Mouse (Mus musculus) heart, embryonic 10.5 days (tissue): ENCODE data around the gene Nelfb. TPM values are rescaled to one million over a fixed set of nuclear protein-coding genes. Genes with fewer than 3 reads are reported as not detected.

Source experiments
- DNase-seq: peaks from one replicate; pipeline ENCODE4 v3.0.0-alpha.2; 2017; ENCODE audit warnings: low spot score
- H3K27ac ChIP-seq: fragments of 300-500 bp; sonication (generic); 2 replicates; pipeline ENCODE4 v1.5.1; 2016; ENCODE audit warnings: mild to moderate bottlenecking
- H3K27me3 ChIP-seq: fragments of 300-500 bp; sonication (generic); 2 replicates; pipeline ENCODE4 v1.6.1; 2016; ENCODE audit warnings: mild to moderate bottlenecking; ENCODE audit not compliant: poor library complexity, insufficient read depth, severe bottlenecking
- H3K36me3 ChIP-seq: fragments of 300-500 bp; sonication (generic); 2 replicates; pipeline ENCODE4 v1.6.1; 2016; ENCODE audit warnings: mild to moderate bottlenecking, moderate library complexity
- H3K4me1 ChIP-seq: fragments of 300-500 bp; sonication (generic); 2 replicates; pipeline ENCODE4 v1.6.1; 2016; ENCODE audit warnings: mild to moderate bottlenecking
- H3K4me3 ChIP-seq: fragments of 300-500 bp; sonication (generic); 2 replicates; pipeline ENCODE4 v1.5.1; 2016; ENCODE audit warnings: mild to moderate bottlenecking, moderate library complexity
- H3K9me3 ChIP-seq: fragments of 300-500 bp; sonication (generic); 2 replicates; pipeline ENCODE4 v1.6.1; 2016; ENCODE audit warnings: mild to moderate bottlenecking, moderate library complexity
- WGBS: fragments of 180-500 bp; shearing (Covaris S2); methylation state at CpG from one replicate; pipeline ENCODE4 v1.1.7; 2016; 5-methylcytosine and 5-hydroxymethylcytosine counted together
- polyA plus RNA-seq: library from polyadenylated mRNA; unstranded; fragments of >200 nt; fragmentation: Nextera tagmentation; extraction: Ambion mirVana; gene quantifications from 2 replicates; pipeline ENCODE4 v1.2.1, GENCODE M21; 2016

Nelfb gene
- polyA plus RNA-seq, 1 experiment from 2014 or later, result 99.8 TPM

GRCm38 (mm10) chr2:25227406-25227805 is 16.1 kb upstream of the Nelfb start:
- DNase-seq, result no peak
- Histone ChIP-seq H3K27me3 (peaks cover 32% of the 10 kb centered on the region), H3K27ac (no peak overlapping the region), H3K36me3 (peaks cover 6% of the 10 kb centered on the region; the same call in 1 of the 2 replicates), H3K4me1 (peaks cover 33% of the 10 kb centered on the region), H3K9me3 (no peaks in the 10 kb centered on the region), H3K4me3 (no peak overlapping the region)
- 88% methylated on average over 4 of the region's 4 CpGs for WGBS

- Histone ChIP-seq H3K36me3 (peaks cover 11% of the 10 kb centered on the region), H3K4me1 (peaks cover 34% of the 10 kb centered on the region), H3K4me3 (no peak overlapping the region), H3K27me3 (peaks cover 27% of the 10 kb centered on the region), H3K9me3 (no peaks in the 10 kb centered on the region), H3K27ac (peak overlapping the region; percentile 42)
- WGBS, result 78% methylated on average over 5 of the region's 5 CpGs
- no peak for DNase-seq
Observed at GRCm38 (mm10) chr2:25226864-25227263, 15.6 kb upstream of the Nelfb start.

DNA sequence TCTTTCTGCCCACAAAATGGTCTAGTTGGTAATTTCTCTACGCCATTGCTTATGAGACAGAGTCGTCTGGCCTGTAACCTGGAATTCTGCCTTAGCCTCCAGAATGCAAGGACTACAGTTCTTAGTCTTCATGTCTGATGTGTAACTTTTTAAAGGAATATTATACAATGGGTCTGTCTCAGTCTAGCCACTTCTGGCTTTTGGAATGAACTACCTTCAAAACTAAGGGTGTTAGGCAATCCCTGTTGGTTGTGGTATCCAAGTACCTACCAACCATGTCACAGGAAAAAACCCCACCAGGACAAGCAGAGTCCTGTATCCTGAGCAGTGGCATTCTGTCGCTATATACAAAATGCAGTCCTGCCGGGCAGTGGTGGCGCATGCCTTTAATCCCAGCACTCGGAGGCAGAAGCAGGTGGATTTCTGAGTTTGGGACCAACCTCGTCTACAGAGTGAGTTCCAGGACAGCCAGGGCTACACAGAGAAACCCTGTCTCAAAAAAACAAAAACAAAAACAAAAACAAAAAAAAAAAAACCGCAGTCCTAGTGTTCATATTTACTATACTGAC is 14.6 kb upstream of the Nelfb start:
- Histone ChIP-seq H3K27ac (peak overlapping the region; percentile 90), H3K27me3 (peaks cover 17% of the 10 kb centered on the region), H3K9me3 (no peaks in the 10 kb centered on the region), H3K4me1 (peaks cover 38% of the 10 kb centered on the region), H3K4me3 (peak overlapping the region; percentile 82), H3K36me3 (peaks cover 17% of the 10 kb centered on the region)
- no peak for DNase-seq
- 80% methylated on average over 8 of the region's 8 CpGs for WGBS

- H3K27me3 ChIP-seq, result peaks cover 9% of the 10 kb centered on the region; the same call in 1 of the 2 replicates
- WGBS, result 2% methylated on average over 39 of the region's 41 CpGs
- peak overlapping the region; percentile 82 for H3K4me3 ChIP-seq
- peaks cover 17% of the 10 kb centered on the region for H3K36me3 ChIP-seq
- peak overlapping the region; percentile 90 for H3K27ac ChIP-seq
- H3K4me1 ChIP-seq, result peaks cover 38% of the 10 kb centered on the region
- DNase-seq, result peak; percentile 100
- no peaks in the 10 kb centered on the region for H3K9me3 ChIP-seq
Observed at GRCm38 (mm10) chr2:25224766-25225752, 13.8 kb upstream of the Nelfb start.

- Histone ChIP-seq H3K36me3 (peaks cover 17% of the 10 kb centered on the region), H3K9me3 (no peaks in the 10 kb centered on the region), H3K4me1 (peaks cover 38% of the 10 kb centered on the region), H3K27ac (peak within 1 kb of the TSS; percentile 93), H3K27me3 (0 out of 2 replicates have a peak, but pooled peaks cover 3% of the 10 kb centered on the region), H3K4me3 (peak within 1 kb of the TSS; percentile 82)
- 0% methylated on average over 17 of the region's 17 CpGs for WGBS
- DNase-seq, result no peak
Observed at GRCm38 (mm10) chr2:25224492-25224765, 13.1 kb upstream of the Nelfb start, which contains the start of gene Tubb4b. Gene Tubb4b (minus strand): TSS chr2:25224702.

- H3K4me1 ChIP-seq, result peaks cover 35% of the 10 kb centered on the region
- peak overlapping the region; percentile 82 for H3K4me3 ChIP-seq
- no peaks in the 10 kb centered on the region for H3K9me3 ChIP-seq
- H3K36me3 ChIP-seq, result peaks cover 17% of the 10 kb centered on the region
- peak overlapping the region; percentile 93 for H3K27ac ChIP-seq
- no peaks in the 10 kb centered on the region for H3K27me3 ChIP-seq
- 1% methylated on average over 53 of the region's 53 CpGs for WGBS
- DNase-seq, result peak; percentile 94
Observed at GRCm38 (mm10) chr2:25223681-25224491, 12.6 kb upstream of the Nelfb start.

DNA sequence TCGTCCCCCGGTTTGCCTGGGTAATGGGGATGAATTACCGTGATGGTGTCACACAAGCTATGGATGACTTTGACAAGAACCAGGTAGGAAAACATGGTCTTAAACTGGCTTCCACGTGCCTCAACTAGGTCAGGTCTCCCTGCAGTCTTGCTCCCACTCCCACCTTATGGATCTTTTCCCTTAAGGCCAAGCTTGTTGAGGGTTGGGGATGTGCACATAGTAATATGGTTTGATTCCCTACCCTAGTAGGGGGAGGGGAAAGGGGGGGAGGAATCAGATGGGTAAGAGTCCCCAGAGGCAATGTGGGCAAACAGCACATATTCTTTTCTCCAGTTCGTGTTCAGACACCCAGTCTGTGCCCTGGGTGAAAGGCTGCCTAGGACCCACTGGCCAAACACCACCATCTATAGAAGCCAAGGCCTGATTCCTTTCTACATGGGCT is 10.1 kb upstream of the Nelfb start:
- Histone ChIP-seq H3K4me3 (no peak overlapping the region), H3K4me1 (peaks cover 20% of the 10 kb centered on the region), H3K36me3 (peaks cover 17% of the 10 kb centered on the region), H3K27ac (no peak overlapping the region), H3K27me3 (no peaks in the 10 kb centered on the region), H3K9me3 (no peaks in the 10 kb centered on the region)
- no peak for DNase-seq
- WGBS, result 70% methylated on average over 5 of the region's 5 CpGs

- peaks cover 22% of the 10 kb centered on the region for H3K27me3 ChIP-seq
- no peak within 1 kb of the TSS for H3K27ac ChIP-seq
- no peak within 1 kb of the TSS for H3K4me3 ChIP-seq
- H3K4me1 ChIP-seq, result peaks cover 8% of the 10 kb centered on the region
- H3K9me3 ChIP-seq, result no peaks in the 10 kb centered on the region
- H3K36me3 ChIP-seq, result peaks cover 17% of the 10 kb centered on the region
- DNase-seq, result no peak
Observed at GRCm38 (mm10) chr2:25218445-25218844, 7.2 kb upstream of the Nelfb start, which contains the start of gene Fam166a. Gene Fam166a (plus strand): TSS chr2:25218745.

GRCm38 (mm10) chr2:25217666-25218065 is 6.4 kb upstream of the Nelfb start:
- H3K27me3 ChIP-seq, result peaks cover 30% of the 10 kb centered on the region
- H3K27ac ChIP-seq, result no peak overlapping the region
- DNase-seq, result no peak
- H3K4me3 ChIP-seq, result no peak overlapping the region
- H3K36me3 ChIP-seq, result peaks cover 11% of the 10 kb centered on the region
- WGBS, result 54% methylated on average over 2 of the region's 2 CpGs
- H3K4me1 ChIP-seq, result 0 out of 2 replicates have a peak, but pooled peaks cover 5% of the 10 kb centered on the region
- no peaks in the 10 kb centered on the region for H3K9me3 ChIP-seq

- peak within 1 kb of the TSS; percentile 10; the same call in 1 of the 2 replicates for H3K4me3 ChIP-seq
- H3K9me3 ChIP-seq, result no peaks in the 10 kb centered on the region
- no peak for DNase-seq
- no peaks in the 10 kb centered on the region; the same call in 1 of the 2 replicates for H3K36me3 ChIP-seq
- peaks cover 34% of the 10 kb centered on the region for H3K27me3 ChIP-seq
- peaks cover 17% of the 10 kb centered on the region for H3K4me1 ChIP-seq
- 71% methylated on average over 3 of the region's 3 CpGs for WGBS
- no peak within 1 kb of the TSS for H3K27ac ChIP-seq
Observed at GRCm38 (mm10) chr2:25214444-25214843, 3.2 kb upstream of the Nelfb start, which contains the start of gene Stpg3. Gene Stpg3 (minus strand): TSS chr2:25214637.

DNA sequence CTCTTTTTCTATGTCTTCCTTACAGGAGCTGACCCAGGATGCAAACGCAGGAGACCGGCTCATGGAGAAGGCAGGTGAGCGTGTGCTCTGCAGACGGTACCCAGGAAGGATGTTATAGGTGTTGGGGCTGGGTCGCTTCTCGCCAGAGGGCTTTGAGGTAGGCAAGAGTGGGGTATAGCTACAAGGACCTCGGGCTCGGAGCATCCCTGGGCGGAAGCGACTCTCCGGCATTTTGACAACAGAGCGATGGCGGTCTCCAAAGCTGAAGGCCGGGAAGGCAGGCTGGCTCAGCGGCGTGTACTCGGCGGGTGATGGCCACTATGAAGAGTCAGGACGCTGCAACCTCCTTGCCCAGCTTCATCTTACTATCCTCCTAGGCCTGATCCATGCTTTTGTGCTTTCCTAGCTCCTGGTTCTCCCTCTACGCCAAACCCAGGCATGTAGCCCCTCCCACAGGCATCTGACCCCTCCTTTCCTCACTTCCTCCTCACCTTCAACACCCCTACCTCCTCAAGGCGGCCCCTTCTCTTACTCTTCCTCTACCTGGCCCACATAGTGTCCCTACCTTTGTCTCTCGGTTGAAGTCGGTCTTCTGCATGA is 2.1 kb upstream of the Nelfb start:
- Histone ChIP-seq H3K36me3 (peaks cover 8% of the 10 kb centered on the region), H3K4me3 (peak overlapping the region; percentile 10; the same call in 1 of the 2 replicates), H3K9me3 (no peaks in the 10 kb centered on the region), H3K4me1 (peaks cover 17% of the 10 kb centered on the region), H3K27me3 (peaks cover 34% of the 10 kb centered on the region), H3K27ac (no peak overlapping the region)
- WGBS, result 57% methylated on average over 23 of the region's 23 CpGs
- DNase-seq, result no peak

GRCm38 (mm10) chr2:25210686-25211085 is 603 bp downstream of the Nelfb start:
- Histone ChIP-seq H3K4me1 (peaks cover 17% of the 10 kb centered on the region), H3K9me3 (no peaks in the 10 kb centered on the region), H3K4me3 (peak overlapping the region; percentile 97), H3K27ac (peak overlapping the region; percentile 99), H3K27me3 (peaks cover 31% of the 10 kb centered on the region), H3K36me3 (peaks cover 34% of the 10 kb centered on the region)
- under 1% methylated on average over 24 of the region's 24 CpGs for WGBS
- no peak for DNase-seq
